Mouse (Mus musculus) ES-E14 (cell line): ENCODE measurements around the gene Mllt3.
A peak's percentile ranks its signal among the peaks of the same experiment; 100 is the strongest.

ENCODE experiments used
- HCFC1 ChIP-seq: IDR thresholded peaks from 2 replicates; pipeline ENCODE4 v1.6.1; 2012; ENCODE audit warnings: low read length, inconsistent platforms, borderline replicate concordance; ENCODE audit not compliant: insufficient read depth
- ZC3H11A ChIP-seq: IDR thresholded peaks from 2 replicates; pipeline ENCODE4 v1.6.1; 2012; ENCODE audit warnings: low read depth, mild to moderate bottlenecking, inconsistent platforms, low read length, borderline replicate concordance

DNA sequence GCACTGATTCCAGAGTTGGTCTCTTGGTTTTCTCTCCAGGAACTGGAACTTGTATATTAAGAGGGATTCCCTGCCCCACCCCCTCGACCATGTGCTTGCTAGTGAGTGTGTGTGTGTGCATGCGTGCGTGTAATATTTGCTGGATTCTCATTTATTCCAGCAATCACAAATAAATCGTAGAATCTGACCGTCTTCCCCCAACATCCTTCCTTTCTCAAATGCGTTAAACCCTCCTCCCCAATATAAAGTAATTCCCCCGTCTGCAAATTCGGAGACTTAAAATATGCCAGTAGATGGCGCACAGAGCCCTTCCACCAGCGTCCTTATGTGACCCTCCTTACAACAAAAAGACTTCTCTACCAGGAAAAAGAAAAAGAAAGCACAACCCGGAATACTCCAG, 2.2 kb upstream of the Mllt3 start:
- peak; percentile 87 for TF ChIP-seq ZC3H11A
- TF ChIP-seq HCFC1 = no peak
